Mouse (Mus musculus) thymus, postnatal 14 days (tissue): Measurements from ENCODE around the gene Narfl.
A peak's percentile ranks its signal among the peaks of the same experiment; 100 is the strongest.

Experiments used
- DNase-seq: peaks from one replicate; pipeline ENCODE4 v3.0.0; 2021

Gene Narfl

DNA sequence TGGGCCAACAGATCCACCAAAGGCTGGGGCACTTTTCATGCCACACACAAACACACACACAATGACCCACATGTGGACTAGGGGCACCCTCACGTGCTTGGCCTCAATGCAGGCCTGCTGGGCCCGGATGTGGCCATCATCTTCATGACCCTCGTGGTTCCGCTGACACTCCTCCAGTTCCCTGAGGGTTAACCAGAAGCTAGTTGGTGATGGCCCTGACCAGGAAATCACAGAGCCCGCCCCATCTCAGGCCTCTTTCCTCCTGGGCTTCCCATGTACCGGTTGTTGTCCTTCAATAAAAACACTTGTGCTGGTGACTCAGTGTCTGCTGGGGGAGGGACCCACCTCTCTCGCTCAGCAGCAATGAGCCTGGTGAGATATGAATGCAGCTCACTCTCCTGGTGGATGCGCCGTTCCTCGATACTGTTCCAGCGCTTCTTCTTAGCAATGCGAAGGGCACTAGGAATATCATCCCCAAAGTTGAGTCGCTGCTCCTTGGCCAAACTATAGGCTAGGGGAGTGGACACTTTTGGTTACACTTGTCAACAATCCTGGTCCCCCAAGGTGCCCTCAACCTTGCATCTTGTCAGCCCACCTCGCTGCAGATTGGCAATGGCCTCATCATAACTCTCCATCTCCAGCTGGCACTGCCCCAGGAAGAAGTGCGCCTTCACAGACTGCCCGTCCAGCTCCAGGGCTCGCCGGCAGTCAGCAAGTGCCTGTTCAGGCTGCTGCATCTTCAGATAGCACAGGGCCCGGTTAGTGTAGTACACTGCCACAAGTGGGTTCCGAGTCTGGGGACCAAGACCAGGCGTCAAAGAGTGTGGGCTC is 58.1 kb downstream of the Narfl start:
- no peak for DNase-seq

DNA sequence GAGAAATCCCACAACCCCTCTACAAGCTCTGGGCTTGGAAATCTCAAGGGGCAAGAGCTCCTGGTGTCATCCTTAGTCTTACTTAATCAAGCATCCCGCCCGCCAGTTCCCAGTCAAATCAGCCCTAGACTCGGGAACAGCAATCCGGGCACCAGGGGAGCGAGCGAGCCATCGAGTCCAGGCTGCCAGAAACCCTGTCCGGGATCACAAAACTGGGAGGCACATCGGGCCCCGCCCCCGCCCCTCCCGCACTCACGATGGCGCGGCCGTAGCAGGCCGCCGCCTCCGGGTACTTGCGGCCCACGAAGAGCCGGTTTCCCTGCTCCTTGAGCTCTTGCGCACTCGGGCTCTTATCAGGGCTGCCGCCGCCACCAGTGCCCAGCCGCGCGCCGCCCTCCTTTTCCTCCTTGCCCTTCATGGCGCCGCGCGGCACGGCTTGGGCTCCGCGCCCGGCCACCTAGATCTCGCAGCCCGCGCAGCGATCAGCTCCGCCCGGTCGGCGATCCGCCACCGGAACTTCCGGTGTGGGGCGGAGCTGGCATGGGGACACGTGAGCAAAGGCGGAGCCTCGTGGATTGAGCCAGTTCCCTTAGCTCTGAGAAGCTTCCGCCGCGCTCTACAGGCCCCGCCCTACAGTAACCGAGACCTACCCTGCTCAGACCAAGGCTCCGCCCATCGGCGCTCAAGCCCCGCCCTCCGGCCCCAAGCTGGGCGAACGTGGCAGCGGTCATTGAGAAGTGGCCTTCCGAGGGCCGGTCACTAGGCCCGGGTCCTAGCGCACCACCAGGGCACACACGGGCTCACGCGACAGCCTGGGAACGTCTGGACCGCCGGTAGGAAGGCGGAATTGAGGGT is 59.1 kb downstream of the Narfl start:
- peak; percentile 98 for DNase-seq
